Mouse (Mus musculus) lung, embryonic 14.5 days (tissue): ENCODE measurements around the gene Nfam1. TPM values are rescaled to one million over a fixed set of nuclear protein-coding genes. Genes with fewer than 3 reads are reported as not detected.
"Not testable (repeated sequence)": the region's sequence is repeated elsewhere in the genome, so short reads cannot be mapped to it uniquely, and the experiment has no call there.

Experiments
- ATAC-seq: fragments of 200-750 bp; cut with Nextera tagmentation; 2 replicates; pipeline ENCODE4 v1.8.0; 2017; ENCODE audit warnings: mild to moderate bottlenecking, moderate TSS enrichment, moderate library complexity; ENCODE audit not compliant: insufficient read depth
- DNase-seq: peaks from one replicate; pipeline ENCODE4 v3.0.0-alpha.2; 2015
- H3K27ac ChIP-seq: fragments of 300-500 bp; sonication (generic); 2 replicates; pipeline ENCODE4 v1.5.1; 2014; ENCODE audit warnings: low read depth, mild to moderate bottlenecking, moderate library complexity
- H3K27me3 ChIP-seq: fragments of 300-500 bp; sonication (generic); 2 replicates; pipeline ENCODE4 v1.6.1; 2014; ENCODE audit warnings: low read length, control low read depth; ENCODE audit not compliant: insufficient read depth
- H3K36me3 ChIP-seq: fragments of 300-500 bp; sonication (generic); 2 replicates; pipeline ENCODE4 v1.6.1; 2014; ENCODE audit warnings: control low read depth; ENCODE audit not compliant: insufficient read depth
- H3K4me1 ChIP-seq: fragments of 300-500 bp; sonication (generic); 2 replicates; pipeline ENCODE4 v1.6.1; 2014; ENCODE audit warnings: antibody characterized with exemption, control low read depth; ENCODE audit not compliant: insufficient read depth
- H3K4me2 ChIP-seq: fragments of 300-500 bp; sonication (generic); 2 replicates; pipeline ENCODE4 v1.6.1; 2014; ENCODE audit warnings: mild to moderate bottlenecking
- H3K4me3 ChIP-seq: fragments of 300-500 bp; sonication (generic); 2 replicates; pipeline ENCODE4 v1.5.1; 2014; ENCODE audit warnings: low read depth, low read length
- H3K9ac ChIP-seq: fragments of 300-500 bp; sonication (generic); 2 replicates; pipeline ENCODE4 v1.6.1; 2014
- H3K9me3 ChIP-seq: fragments of 300-500 bp; sonication (generic); 2 replicates; pipeline ENCODE4 v1.6.1; 2016; ENCODE audit warnings: low read depth, low read length, control low read depth
- CTCF ChIP-seq: IDR thresholded peaks from 2 replicates; pipeline ENCODE4 v1.5.1; 2016; ENCODE audit warnings: antibody characterized with exemption, low read depth
- WGBS: fragments of 180-500 bp; shearing (Covaris S2); extraction: QIAGEN DNeasy Blood & Tissue Kit; methylation state at CpG from one replicate; pipeline ENCODE4 v1.1.7; 2014; 5-methylcytosine and 5-hydroxymethylcytosine counted together
- polyA plus RNA-seq: library from polyadenylated mRNA; unstranded; fragments of >200 nt; fragmentation: Nextera tagmentation; extraction: Ambion mirVana; gene quantifications from 2 replicates; pipeline ENCODE4 v1.2.1, GENCODE M21; 2014

The Nfam1 gene
- polyA plus RNA-seq, 1 experiment from 2014 or later, result 3.6 TPM

GRCm38 (mm10) chr15:83046730-83047129 lies 13.6 kb upstream of the Nfam1 start:
- no peak overlapping the region for H3K9ac ChIP-seq
- peaks cover 6% of the 10 kb centered on the region; the same call in 1 of the 2 replicates for H3K9me3 ChIP-seq
- no peaks in the 10 kb centered on the region for H3K27me3 ChIP-seq
- H3K4me1 ChIP-seq, result peaks cover 13% of the 10 kb centered on the region
- DNase-seq (no peak), ATAC-seq (no peak)
- H3K4me2 ChIP-seq, result no peak overlapping the region
- no peak for TF ChIP-seq CTCF
- no peaks in the 10 kb centered on the region for H3K36me3 ChIP-seq
- no peak overlapping the region for H3K27ac ChIP-seq
- no peak overlapping the region for H3K4me3 ChIP-seq
- WGBS, result 69% methylated on average over 7 of the region's 7 CpGs

- no peak overlapping the region for H3K4me2 ChIP-seq
- peak; percentile 59 for TF ChIP-seq CTCF
- 92% methylated on average over 3 of the region's 3 CpGs for WGBS
- no peaks in the 10 kb centered on the region for H3K27me3 ChIP-seq
- ATAC-seq (no peak), DNase-seq (no peak)
- H3K36me3 ChIP-seq, result no peaks in the 10 kb centered on the region
- no peak overlapping the region for H3K4me3 ChIP-seq
- peaks cover 6% of the 10 kb centered on the region; the same call in 1 of the 2 replicates for H3K9me3 ChIP-seq
- peaks cover 13% of the 10 kb centered on the region for H3K4me1 ChIP-seq
- H3K9ac ChIP-seq, result no peak overlapping the region
- no peak overlapping the region for H3K27ac ChIP-seq
These were observed 13.2 kb upstream of the Nfam1 start for GRCm38 (mm10) chr15:83046308-83046707.

- H3K4me2 ChIP-seq, ATAC-seq, H3K9ac ChIP-seq, H3K36me3 ChIP-seq, H3K9me3 ChIP-seq, H3K27ac ChIP-seq, H3K4me3 ChIP-seq, DNase-seq, H3K27me3 ChIP-seq: not testable (repeated sequence)
- H3K4me1 ChIP-seq, result peaks cover 14% of the 10 kb centered on the region
- WGBS, result 92% methylated on average over 5 of the region's 5 CpGs
These were observed 12.5 kb upstream of the Nfam1 start for GRCm38 (mm10) chr15:83045565-83045964.

GRCm38 (mm10) chr15:83043362-83043708 lies 10.2 kb upstream of the Nfam1 start:
- no peak overlapping the region for H3K4me3 ChIP-seq
- H3K36me3 ChIP-seq, result no peaks in the 10 kb centered on the region
- no peak overlapping the region for H3K9ac ChIP-seq
- H3K4me2 ChIP-seq, result peak overlapping the region; percentile 25; the same call in 1 of the 2 replicates
- DNase-seq (no peak), ATAC-seq (no peak)
- peaks cover 20% of the 10 kb centered on the region for H3K4me1 ChIP-seq
- 57% methylated on average over 22 of the region's 22 CpGs for WGBS
- no peaks in the 10 kb centered on the region for H3K27me3 ChIP-seq
- no peak overlapping the region for H3K27ac ChIP-seq
- no peak for TF ChIP-seq CTCF
- peaks cover 6% of the 10 kb centered on the region; the same call in 1 of the 2 replicates for H3K9me3 ChIP-seq

GRCm38 (mm10) chr15:83042655-83043361 lies 9.7 kb upstream of the Nfam1 start:
- peaks cover 21% of the 10 kb centered on the region for H3K4me1 ChIP-seq
- no peaks in the 10 kb centered on the region for H3K27me3 ChIP-seq
- no peak overlapping the region for H3K27ac ChIP-seq
- DNase-seq, result peak; percentile 64
- H3K4me3 ChIP-seq, result no peak overlapping the region
- H3K9me3 ChIP-seq, result peaks cover 6% of the 10 kb centered on the region; the same call in 1 of the 2 replicates
- WGBS, result 9% methylated on average over 6 of the region's 6 CpGs
- ATAC-seq, result peak; percentile 26; the same call in 1 of the 2 replicates
- peak overlapping the region; percentile 25 for H3K4me2 ChIP-seq
- no peak for TF ChIP-seq CTCF
- no peak overlapping the region for H3K9ac ChIP-seq
- no peaks in the 10 kb centered on the region for H3K36me3 ChIP-seq

- H3K9ac ChIP-seq, result no peak overlapping the region
These were observed 7.0 kb upstream of the Nfam1 start for GRCm38 (mm10) chr15:83040156-83040555.

GRCm38 (mm10) chr15:83038812-83039211 lies 5.7 kb upstream of the Nfam1 start:
- Histone ChIP-seq H3K4me2 (no peak overlapping the region), H3K36me3 (no peaks in the 10 kb centered on the region), H3K4me1 (peaks cover 29% of the 10 kb centered on the region), H3K27ac (no peak overlapping the region), H3K9ac (no peak overlapping the region), H3K4me3 (no peak overlapping the region), H3K9me3 (no peaks in the 10 kb centered on the region), H3K27me3 (peaks cover 8% of the 10 kb centered on the region; the same call in 1 of the 2 replicates)
- DNase-seq (no peak), ATAC-seq (no peak)
- 60% methylated on average over 3 of the region's 3 CpGs for WGBS
- TF ChIP-seq CTCF, result no peak

More at GRCm38 (mm10) chr15:83040156-83040555, 7.0 kb upstream of the Nfam1 start:
- Histone ChIP-seq H3K4me1 (peaks cover 22% of the 10 kb centered on the region), H3K9me3 (no peaks in the 10 kb centered on the region), H3K27ac (no peak overlapping the region), H3K4me3 (no peak overlapping the region), H3K4me2 (no peak overlapping the region), H3K27me3 (peaks cover 4% of the 10 kb centered on the region; the same call in 1 of the 2 replicates), H3K36me3 (no peaks in the 10 kb centered on the region)
- ATAC-seq, result peak; percentile 28; the same call in 1 of the 2 replicates
- 22% methylated on average over 2 of the region's 2 CpGs for WGBS
- DNase-seq, result peak; percentile 79
- TF ChIP-seq CTCF, result no peak
